Mouse (Mus musculus): ENCODE results near the gene Il11ra1. TPM values are rescaled to one million over a fixed set of nuclear protein-coding genes. Genes with fewer than 3 reads are reported as not detected.

Il11ra1 gene
- total RNA-seq, 2 experiments from 2014 or later = 28.5 TPM; not detected in 1

DNA sequence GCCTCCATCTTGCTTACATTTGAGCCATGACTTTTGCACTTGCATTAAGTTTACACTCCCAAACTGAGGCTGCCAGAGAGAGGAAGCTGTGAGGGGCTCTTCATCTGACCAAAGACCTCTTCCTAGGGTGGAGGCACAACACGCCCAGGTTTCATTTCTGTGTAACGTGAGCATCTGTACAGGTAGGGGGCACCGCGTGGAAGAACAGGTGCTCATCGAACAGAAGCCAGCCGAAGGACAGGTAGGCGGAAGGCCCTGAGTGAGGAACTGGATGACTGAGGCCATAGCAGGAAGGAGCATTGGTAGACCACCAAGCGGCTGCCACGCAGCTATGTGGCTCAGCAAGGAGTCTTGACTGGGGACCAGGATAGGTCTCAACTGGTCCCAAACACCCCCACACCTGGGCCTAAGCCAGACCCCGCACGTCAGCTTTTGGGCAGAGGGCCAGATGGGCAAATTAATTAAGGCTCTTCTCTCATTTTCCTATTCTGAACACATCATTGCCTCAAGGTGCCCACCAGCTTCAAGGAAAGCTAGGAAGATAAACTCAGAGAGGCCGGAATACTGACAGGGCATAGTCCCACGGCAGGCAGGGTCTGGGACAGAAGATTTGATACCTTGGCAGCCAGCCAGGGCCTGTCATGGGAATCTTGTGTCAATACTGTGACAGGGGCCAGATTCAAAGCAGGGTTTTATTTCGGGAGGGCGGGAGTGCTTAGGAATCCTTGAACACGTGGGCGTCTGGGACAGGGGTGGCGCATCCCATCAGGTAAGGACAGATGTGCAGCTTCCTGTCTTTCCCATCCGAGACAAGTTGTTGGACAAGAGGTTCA, 6.3 kb downstream of the Il11ra1 start:
- ATAC-seq (replicated peaks; ENCODE audit: low FRiP score, poor library complexity, severe bottlenecking) = no peak

DNA sequence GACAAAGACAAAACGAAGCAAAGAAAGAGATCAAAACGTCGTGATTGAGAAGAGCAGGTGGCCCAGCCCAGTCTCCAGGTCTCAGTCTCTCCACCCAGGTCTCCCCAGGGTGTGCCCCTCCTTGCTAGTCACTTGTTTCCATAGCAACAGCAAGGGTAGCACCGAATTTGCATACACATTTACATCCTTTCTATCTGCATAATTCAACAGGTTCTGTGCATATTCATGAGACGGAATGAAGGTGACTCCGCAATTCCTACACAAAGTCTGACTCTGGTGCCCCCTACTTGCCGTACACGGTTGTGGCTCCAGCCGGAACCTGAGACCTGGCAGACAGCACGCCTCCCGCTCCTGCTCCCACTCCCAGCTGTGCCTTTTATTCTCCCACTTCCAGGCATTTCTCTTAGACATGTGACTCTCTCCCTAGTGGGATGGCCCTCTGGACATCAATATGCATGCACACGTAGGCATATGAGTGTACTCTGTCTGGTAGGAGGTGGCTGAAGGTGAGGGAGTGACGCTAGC, 7.3 kb downstream of the Il11ra1 start:
- ATAC-seq (replicated peaks; ENCODE audit: low FRiP score, poor library complexity, severe bottlenecking) = peak; percentile 76; the same call in 1 of the 2 replicates

- ATAC-seq (replicated peaks; ENCODE audit: low FRiP score, poor library complexity, severe bottlenecking) = no peak
Measured at GRCm38 (mm10) chr4:41708192-41708745, 8.5 kb downstream of the Il11ra1 start.

DNA sequence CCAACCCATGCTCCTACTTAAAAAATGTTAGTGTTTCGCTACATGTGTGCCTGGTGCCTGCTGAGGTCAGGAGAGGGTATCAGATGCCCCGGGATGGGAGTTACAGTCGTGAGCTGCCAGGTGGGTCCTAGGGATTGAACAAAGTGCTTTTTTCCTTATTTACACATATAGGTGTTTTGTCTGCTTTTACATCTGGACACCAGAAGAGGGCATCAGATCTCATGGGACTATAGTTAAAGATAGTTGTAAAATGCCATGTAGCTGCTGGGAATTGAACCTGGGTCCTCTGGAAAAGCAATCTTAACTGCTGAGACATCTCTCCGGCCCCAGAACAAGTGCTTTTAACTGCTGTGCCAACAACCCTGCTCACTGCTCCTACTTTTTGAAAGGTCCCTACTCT, 10.4 kb downstream of the Il11ra1 start:
- no peak for ATAC-seq (replicated peaks; ENCODE audit: low FRiP score, poor library complexity, severe bottlenecking)

GRCm38 (mm10) chr4:41711705-41712375, 12.1 kb downstream of the Il11ra1 start:
- no peak for ATAC-seq (replicated peaks; ENCODE audit: low FRiP score, poor library complexity, severe bottlenecking)

- peak; percentile 56 for ATAC-seq (replicated peaks; ENCODE audit: low FRiP score, poor library complexity, severe bottlenecking)
Measured at GRCm38 (mm10) chr4:41712421-41713196, 12.8 kb downstream of the Il11ra1 start.

DNA sequence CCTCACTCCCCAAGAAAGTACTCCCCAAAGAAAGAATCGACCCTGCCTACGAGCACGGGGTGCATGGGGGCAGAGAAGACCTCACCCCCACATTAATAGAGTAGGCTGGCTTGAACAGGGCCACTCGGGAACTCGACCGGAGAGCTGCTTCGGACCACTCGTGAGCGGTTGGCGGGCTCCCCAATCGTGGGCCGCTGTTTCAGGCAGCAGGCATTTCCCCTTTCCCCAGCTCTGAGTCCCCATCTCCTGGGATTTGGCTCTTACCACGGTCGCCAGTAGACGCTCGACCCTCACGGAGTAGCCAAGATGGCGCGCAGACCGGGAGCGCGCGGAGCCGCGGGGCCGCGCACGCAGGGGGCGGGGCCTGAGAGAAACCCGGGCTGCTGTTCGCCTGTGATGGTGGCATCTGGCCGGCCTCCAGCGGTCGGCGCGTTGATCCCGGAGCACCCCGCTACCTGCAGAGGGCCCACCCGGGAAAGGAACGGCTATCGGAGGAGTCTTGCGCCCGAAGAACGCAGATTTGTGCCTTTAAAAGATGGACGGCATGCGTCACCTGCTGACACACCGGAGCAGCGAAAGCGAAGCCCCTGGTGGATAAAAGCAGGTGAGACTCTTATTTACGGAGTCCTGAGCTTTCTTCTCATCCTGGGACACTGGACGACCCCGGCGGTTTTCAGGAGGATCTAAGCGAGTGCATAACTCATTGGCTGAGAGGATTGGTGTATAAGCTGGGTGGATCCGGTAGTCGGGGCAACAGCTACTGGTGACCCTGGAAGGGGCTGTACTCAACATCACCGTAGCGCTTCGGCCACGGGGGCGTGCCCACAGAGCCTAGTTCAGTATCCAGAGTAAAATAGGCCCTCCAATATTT, 13.6 kb downstream of the Il11ra1 start, which contains the start of gene Rpp25l:
Rpp25l (minus strand) TSS at position 338 of the 871 bp plus-strand sequence.
- peak; percentile 82 for ATAC-seq (replicated peaks; ENCODE audit: low FRiP score, poor library complexity, severe bottlenecking)

- ATAC-seq (replicated peaks; ENCODE audit: low FRiP score, poor library complexity, severe bottlenecking) = peak; percentile 55
Measured at GRCm38 (mm10) chr4:41714276-41714675, 14.5 kb downstream of the Il11ra1 start.

GRCm38 (mm10) chr4:41715082-41715481, 15.3 kb downstream of the Il11ra1 start:
- ATAC-seq (replicated peaks; ENCODE audit: low FRiP score, poor library complexity, severe bottlenecking) = no peak

- ATAC-seq (replicated peaks; ENCODE audit: low FRiP score, poor library complexity, severe bottlenecking) = no peak
Measured at GRCm38 (mm10) chr4:41715596-41715995, 15.8 kb downstream of the Il11ra1 start.

GRCm38 (mm10) chr4:41716834-41717233, 17.0 kb downstream of the Il11ra1 start:
- no peak for ATAC-seq (replicated peaks; ENCODE audit: low FRiP score, poor library complexity, severe bottlenecking)

DNA sequence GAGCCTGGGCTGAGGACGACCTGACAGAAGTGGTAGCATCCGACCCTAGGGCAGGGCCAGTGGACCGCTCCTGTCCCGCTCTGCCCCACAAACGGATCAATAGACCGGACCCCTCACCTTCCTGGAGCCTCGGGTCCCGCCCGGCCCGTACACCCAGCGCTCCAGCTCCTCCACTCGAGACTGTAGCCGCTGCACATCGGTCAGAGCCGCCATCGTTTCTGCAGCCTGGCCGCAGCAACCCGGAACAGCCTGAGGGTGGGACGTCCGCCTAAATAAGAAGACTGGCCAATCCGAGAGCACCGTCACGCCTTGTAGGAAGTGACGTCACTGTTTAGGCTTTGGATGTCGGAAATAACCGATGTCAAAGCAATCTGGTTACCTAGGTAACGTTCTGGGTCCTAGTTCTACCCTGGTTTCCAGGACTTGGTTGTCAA, 23.1 kb downstream of the Il11ra1 start, which contains the start of gene Dctn3:
Dctn3 (minus strand) TSS at position 253 of the 434 bp plus-strand sequence.
- peak; percentile 99 for ATAC-seq (replicated peaks; ENCODE audit: low FRiP score, poor library complexity, severe bottlenecking)

DNA sequence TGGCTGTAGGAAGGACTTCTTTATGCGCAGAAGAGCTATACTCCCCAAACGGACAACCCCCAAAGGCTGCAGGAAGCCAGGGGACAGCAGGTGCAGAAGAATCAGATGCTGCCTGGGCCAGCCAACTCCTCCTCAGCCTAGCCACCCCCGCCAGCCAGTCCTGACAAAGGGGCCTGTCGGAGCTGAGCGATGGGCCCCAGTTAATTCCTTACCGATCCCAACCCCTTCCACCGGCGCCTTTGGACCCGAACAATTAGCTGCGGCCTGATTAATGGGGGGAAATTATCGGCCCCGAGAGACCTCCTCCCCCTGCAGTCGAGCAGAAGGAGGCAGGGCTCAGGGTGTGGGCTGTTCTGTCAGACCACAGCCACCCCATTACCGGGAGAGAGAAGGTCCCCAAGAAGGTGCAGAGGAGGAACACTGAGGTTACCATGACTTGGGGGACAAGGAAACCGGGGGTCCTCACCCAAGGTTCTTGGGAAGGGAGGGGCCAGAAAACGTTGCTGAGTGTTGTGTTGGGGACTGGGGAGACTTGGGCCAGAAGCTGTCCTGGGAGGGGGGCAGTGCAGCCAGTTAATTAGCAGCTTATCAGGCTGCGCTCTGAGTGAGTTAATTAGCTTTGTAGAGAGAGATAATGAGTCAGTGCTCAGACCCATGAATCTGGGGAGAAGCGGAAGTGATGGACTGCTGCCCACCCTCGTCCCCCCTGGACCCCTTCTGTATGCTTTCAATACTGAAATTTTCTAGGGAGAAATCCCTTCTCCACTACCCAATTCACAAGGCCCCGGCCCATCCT, 27.2 kb downstream of the Il11ra1 start:
- ATAC-seq (replicated peaks; ENCODE audit: low FRiP score, poor library complexity, severe bottlenecking) = no peak

GRCm38 (mm10) chr4:41731052-41731765, 31.4 kb downstream of the Il11ra1 start, which contains the start of gene Arid3c:
Gene Arid3c, minus strand, starts transcription at chr4:41731142.
- ATAC-seq (replicated peaks; ENCODE audit: low FRiP score, poor library complexity, severe bottlenecking) = no peak

DNA sequence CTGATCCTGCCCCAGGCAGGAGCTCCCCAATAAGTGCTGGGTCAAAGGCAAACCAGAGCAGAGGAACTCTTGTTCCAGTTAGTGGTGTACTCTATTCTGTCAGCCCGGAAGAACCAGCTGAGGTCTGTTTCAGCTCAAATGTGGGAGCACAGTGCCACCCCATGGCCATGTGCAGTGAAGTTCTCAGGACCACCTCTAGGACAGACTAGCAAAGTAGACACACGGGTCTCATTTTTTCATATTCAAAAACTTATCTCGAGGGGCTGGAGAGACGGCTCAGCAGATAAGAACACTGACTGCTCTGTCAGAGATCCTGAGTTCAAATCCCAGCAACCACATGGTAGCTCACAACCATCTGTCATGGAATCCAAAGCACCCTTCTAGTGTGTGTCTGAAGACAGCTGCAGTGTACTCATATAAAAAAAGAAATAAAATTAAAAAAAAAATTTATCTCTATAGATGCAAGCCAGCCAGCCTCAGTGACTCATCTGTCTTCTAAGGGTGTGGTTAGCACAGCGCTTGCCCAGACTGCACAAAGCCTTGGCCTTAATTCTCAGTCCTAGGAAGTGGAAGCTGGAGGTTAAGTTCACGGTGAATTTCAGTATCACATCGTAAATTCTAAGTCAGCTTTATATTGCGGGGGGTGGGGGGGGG, 37.9 kb downstream of the Il11ra1 start:
- no peak for ATAC-seq (replicated peaks; ENCODE audit: low FRiP score, poor library complexity, severe bottlenecking)

DNA sequence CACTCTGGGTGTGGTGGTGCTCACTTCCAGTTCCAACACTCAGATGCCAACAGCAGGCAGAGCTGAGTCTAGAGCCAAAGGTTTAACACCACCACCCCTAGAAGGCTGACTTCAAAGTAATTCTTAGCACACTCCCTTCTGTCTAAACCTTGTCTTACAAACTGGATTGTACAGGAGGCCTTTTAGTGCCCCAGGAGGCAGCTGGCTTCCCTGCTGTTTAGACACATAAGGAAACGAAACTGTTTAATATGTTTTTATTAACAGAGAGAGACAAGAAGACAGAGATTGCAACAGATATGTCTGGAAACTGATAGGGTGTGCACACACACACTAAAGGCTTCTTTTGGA, 38.4 kb downstream of the Il11ra1 start:
- ATAC-seq (replicated peaks; ENCODE audit: low FRiP score, poor library complexity, severe bottlenecking) = no peak

DNA sequence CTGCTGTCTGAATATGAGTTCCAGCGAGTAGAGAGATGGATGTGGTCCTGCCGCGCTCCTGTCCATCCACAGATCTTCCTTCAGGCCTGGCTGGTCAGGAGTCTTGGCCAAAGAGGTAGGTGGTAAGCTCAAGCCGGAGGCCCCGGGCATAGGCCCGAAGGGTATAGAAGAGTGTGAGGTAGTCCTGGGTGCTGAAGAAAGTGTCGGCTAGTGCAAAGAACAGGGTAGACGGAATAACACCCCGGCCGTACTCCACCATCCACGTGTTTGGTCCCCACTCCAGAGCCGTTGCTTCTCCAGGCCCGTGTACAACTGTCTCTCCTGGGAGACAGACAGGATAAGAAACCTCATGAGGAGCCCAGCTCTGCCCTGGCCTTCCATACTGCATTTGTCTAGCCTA, 39.5 kb downstream of the Il11ra1 start:
- no peak for ATAC-seq (replicated peaks; ENCODE audit: low FRiP score, poor library complexity, severe bottlenecking)

Data from erythroid progenitor cell, adult 5-6 weeks (primary cell).